Mouse (Mus musculus): Measurements from ENCODE around the gene Pde9a. TPM values are rescaled to one million over a fixed set of nuclear protein-coding genes. Genes with fewer than 3 reads are reported as not detected.

The Pde9a gene
- polyA plus RNA-seq, 1 experiment: 0.99 TPM

DNA sequence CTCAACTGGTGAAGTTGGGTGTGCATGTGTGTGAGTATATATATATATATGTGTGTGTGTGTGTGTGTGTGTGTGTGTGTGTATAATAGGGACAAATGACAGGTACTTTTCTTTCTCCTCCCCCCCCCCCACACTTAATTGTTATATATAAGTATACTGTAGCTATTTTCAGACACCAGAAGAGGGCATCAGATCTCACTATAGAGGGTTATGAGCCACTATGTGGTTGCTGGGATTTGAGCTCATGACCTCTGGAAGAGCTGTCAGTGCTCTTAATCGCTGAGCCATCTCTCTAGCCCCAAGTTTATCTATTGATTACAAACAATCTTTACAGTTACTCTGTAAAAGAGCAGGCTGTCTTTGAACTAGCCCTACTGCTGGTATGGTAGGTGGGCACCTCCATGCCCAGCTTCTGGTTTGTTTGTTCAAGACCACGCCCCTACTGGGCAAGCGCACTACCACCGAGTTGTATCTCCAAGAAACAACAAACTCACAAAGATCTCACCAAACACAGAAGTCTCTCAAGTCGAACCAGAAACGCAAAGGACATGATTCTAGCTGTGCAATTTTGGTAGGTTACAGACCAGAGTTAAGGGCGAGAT is 133.4 kb downstream of the Pde9a start:
- H3K27ac ChIP-seq (replicated peaks; ENCODE audit: low read depth, low read length): peak overlapping the region; percentile 73
- peak overlapping the region; percentile 61 for H3K4me3 ChIP-seq (ENCODE audit: insufficient read depth, low read depth, low read length)
- peaks cover 2% of the 10 kb centered on the region; the same call in 1 of the 2 replicates for H3K4me1 ChIP-seq (ENCODE audit: control insufficient read depth, insufficient read depth, insufficient read length, low read length)

DNA sequence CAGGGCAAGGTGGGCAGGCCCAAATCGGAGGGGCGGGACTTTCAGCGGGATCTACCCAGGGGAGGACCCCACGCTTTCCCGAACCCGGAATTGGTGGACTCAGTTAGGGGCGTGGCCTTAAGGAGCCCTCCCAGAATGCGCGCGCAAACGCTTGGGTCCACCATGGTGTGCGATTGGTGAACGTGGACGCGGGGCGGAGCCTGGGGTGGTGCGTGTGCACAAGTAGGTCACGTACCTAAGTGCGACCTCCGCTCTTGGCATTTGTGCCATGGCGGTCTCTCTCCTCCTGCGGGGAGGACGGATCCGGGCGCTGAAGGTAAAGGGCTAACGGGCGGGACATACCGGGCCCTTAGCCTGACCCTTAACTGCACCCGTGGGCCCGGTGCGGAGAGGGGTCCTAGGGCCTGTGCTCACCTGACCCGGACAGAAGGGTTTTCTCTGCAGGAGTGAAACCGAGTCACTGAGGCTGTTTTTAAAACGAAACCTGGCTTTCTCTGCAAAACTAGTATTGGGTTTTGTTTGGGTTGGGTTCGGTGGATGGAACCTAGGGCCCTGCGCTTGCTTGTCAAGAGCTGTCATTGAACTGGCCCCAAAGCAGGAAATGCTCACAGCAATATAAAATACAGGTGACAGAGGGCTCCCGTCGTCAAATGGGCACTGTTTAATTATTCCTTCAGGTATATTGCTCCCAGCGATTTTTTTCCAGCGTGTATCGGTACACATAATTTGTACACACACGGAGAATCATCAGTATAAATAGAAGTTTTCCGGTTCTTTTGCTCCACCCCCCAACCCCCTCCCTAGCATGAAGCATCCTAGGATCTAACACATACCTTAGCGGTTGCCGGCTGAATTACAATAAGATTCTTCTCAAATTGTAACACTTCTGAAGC is 134.2 kb downstream of the Pde9a start, which contains the start of the genes Wdr4 and Ndufv3:
TSS of gene Wdr4 (minus strand) at position 35 of the 893 bp plus-strand sequence.
TSS of gene Ndufv3 (plus strand) at position 170 of the 893 bp plus-strand sequence.
- Histone ChIP-seq H3K27ac (replicated peaks; ENCODE audit: low read depth, low read length) (peak within 1 kb of the TSS; percentile 73), H3K4me1 (ENCODE audit: control insufficient read depth, insufficient read depth, insufficient read length, low read length) (peaks cover 2% of the 10 kb centered on the region; the same call in 1 of the 2 replicates), H3K4me3 (ENCODE audit: insufficient read depth, low read depth, low read length) (peak within 1 kb of the TSS; percentile 80)

DNA sequence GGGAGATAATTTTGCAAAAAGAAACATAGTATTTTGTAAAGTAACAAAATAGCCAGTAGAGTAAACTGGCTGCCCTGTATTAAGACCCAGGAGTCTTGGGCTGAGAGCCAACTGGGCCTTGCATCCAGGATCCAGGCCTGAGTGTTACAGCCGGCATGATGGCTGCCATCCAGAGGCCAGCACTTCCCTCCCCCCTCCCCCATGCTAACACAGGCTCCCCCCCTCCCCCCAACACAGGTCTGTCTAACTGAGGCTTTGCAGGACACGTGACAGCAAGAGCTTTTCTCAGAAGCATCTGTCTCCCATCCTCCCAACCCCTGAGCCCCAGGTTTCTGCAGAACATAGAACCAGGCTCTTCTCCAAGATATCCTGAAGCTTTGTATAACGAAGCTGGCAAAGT is 134.9 kb downstream of the Pde9a start:
- Histone ChIP-seq H3K27ac (replicated peaks; ENCODE audit: low read depth, low read length) (no peak overlapping the region), H3K4me3 (ENCODE audit: insufficient read depth, low read depth, low read length) (peak overlapping the region; percentile 80)

DNA sequence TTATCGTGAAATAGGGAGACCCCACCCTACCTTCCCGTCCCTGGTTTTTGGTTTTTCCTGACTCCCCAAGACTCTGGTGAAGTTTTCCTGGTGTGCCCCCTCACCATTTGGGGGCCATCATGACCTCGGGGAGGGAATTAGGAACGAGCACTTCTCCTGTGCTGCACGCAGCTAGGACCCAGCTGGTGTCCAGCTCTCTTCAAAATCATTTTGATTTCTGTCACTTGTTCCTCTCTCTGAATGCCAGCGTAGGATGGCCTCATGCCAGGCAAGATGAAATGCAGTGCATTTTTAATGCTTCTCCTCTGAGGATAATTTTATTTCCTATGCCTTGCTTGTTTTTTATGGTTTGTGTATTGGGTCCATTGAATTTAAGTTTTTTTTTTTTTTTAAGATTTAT is 135.9 kb downstream of the Pde9a start:
- H3K27ac ChIP-seq (replicated peaks; ENCODE audit: low read depth, low read length): no peak overlapping the region
- peaks cover 2% of the 10 kb centered on the region; the same call in 1 of the 2 replicates for H3K4me1 ChIP-seq (ENCODE audit: control insufficient read depth, insufficient read depth, insufficient read length, low read length)
- H3K4me3 ChIP-seq (ENCODE audit: insufficient read depth, low read depth, low read length): no peak overlapping the region

More for the DNA sequence above, 134.9 kb downstream of the Pde9a start:
- peaks cover 2% of the 10 kb centered on the region; the same call in 1 of the 2 replicates for H3K4me1 ChIP-seq (ENCODE audit: control insufficient read depth, insufficient read depth, insufficient read length, low read length)

DNA sequence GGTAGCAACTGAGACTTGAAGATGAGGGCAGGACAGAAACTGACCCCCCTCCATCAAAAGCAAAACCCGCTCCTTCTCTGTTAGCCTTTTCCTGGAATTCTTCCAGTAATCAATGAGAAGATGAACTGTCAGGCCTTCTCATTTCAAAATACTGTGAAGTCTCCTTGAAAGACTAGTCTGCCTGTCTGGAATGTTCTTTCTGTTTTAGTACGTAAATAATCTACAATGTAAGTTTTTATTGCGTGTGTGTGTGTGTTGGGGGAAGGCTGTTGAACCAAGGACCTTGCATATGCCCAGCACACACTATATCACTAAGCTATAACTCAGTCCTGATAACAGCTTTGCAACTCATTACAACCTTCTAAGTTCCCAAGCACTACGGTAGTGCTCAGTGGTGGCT is 139.1 kb downstream of the Pde9a start:
- H3K4me1 ChIP-seq (ENCODE audit: control insufficient read depth, insufficient read depth, insufficient read length, low read length): peaks cover 2% of the 10 kb centered on the region; the same call in 1 of the 2 replicates

DNA sequence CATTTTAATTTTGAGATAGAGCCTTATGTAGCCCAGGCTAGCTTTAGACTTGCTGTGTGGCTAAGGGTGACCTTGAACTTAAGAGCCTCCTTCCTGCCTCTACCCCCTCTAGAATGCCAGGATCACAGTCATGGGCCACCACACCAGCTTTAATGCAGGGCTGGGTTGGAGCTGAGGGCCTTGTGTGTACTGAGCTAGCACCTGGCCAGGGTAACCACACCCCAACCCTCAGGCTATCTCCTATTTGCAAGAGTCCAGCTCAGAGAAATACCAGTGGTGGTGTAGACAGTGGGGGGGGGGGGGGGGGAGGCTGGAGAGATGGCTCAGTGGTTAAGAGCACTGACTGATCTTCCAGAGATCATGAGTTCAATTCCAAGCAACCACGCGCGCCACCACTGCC is 139.8 kb downstream of the Pde9a start:
- no peak overlapping the region for H3K4me3 ChIP-seq (ENCODE audit: insufficient read depth, low read depth, low read length)
- H3K27ac ChIP-seq (replicated peaks; ENCODE audit: low read depth, low read length): no peak overlapping the region
- H3K4me1 ChIP-seq (ENCODE audit: control insufficient read depth, insufficient read depth, insufficient read length, low read length): peaks cover 2% of the 10 kb centered on the region; the same call in 1 of the 2 replicates

More for the DNA sequence above, 139.1 kb downstream of the Pde9a start:
- Histone ChIP-seq H3K4me3 (ENCODE audit: insufficient read depth, low read depth, low read length) (no peak overlapping the region), H3K27ac (replicated peaks; ENCODE audit: low read depth, low read length) (no peak overlapping the region)

Other genes with a start within 250 kb of the Pde9a start
- gene Tff2, start 241.9 kb upstream of the Pde9a start, polyA plus RNA-seq (2012; ENCODE audit: insufficient read depth, insufficient read length, missing spikeins): not detected in 2 replicates
- gene Tff1, start 220.9 kb upstream of the Pde9a start, polyA plus RNA-seq (2012; ENCODE audit: insufficient read depth, insufficient read length, missing spikeins): not detected in 2 replicates
- gene Tmprss3, start 187.2 kb upstream of the Pde9a start, polyA plus RNA-seq (2012; ENCODE audit: insufficient read depth, insufficient read length, missing spikeins): not detected in 2 replicates
- gene Ubash3a, start 178.3 kb upstream of the Pde9a start, polyA plus RNA-seq (2012; ENCODE audit: insufficient read depth, insufficient read length, missing spikeins): not detected in 2 replicates
- gene Rsph1, start 108.8 kb upstream of the Pde9a start, polyA plus RNA-seq (2012; ENCODE audit: insufficient read depth, insufficient read length, missing spikeins): 1.1 TPM in 1 of 2 replicates, not detected in the other
- 2.6 TPM in 1 of 2 replicates, not detected in the other for gene Slc37a1, start 99.4 kb upstream of the Pde9a start, polyA plus RNA-seq (2012; ENCODE audit: insufficient read depth, insufficient read length, missing spikeins)
- gene Wdr4, start 133.8 kb downstream of the Pde9a start, polyA plus RNA-seq (2012; ENCODE audit: insufficient read depth, insufficient read length, missing spikeins): 7.0 and 15.9 TPM in 2 replicates
- 1,109 and 1,394 TPM in 2 replicates for gene Ndufv3, start 133.9 kb downstream of the Pde9a start, polyA plus RNA-seq (2012; ENCODE audit: insufficient read depth, insufficient read length, missing spikeins)
- 5.8 and 7.0 TPM in 2 replicates for gene Pknox1, start 178.5 kb downstream of the Pde9a start, polyA plus RNA-seq (2012; ENCODE audit: insufficient read depth, insufficient read length, missing spikeins)